Mouse (Mus musculus): ENCODE measurements at regions not wholly inside any gene's neighbourhood (a gene's known extent, or its start where the extent isn't known, plus 50 kb on each side); places are given as distances from the start of the nearest gene placed in this dataset.

GRCm38 (mm10) chr7:136020577-136020976 lies 304.4 kb upstream of the Mki67 start:
- H3K9ac ChIP-seq (replicated peaks; ENCODE audit: low read depth, low read length), result no peak overlapping the region
- H3K36me3 ChIP-seq (ENCODE audit: control insufficient read depth, insufficient read depth, low read length), result no peaks in the 10 kb centered on the region
- H3K9me3 ChIP-seq (ENCODE audit: control insufficient read depth, low read depth, low read length), result no peaks in the 10 kb centered on the region
- no peak for ATAC-seq (ENCODE audit: insufficient number of reproducible peaks, insufficient read depth, low FRiP score, low read depth)
- WGBS, result 58% methylated on average over 7 of the region's 7 CpGs
- H3K4me2 ChIP-seq (replicated peaks; ENCODE audit: low read depth, low read length), result no peak overlapping the region
- H3K27ac ChIP-seq (ENCODE audit: low read length), result no peak overlapping the region
- H3K27me3 ChIP-seq (ENCODE audit: control insufficient read depth, insufficient read depth, low read length), result no peaks in the 10 kb centered on the region
- H3K4me1 ChIP-seq (ENCODE audit: control insufficient read depth, insufficient read depth, low read length), result peaks cover 6% of the 10 kb centered on the region; the same call in 1 of the 2 replicates
- no peak overlapping the region for H3K4me3 ChIP-seq (ENCODE audit: low read depth, low read length)

DNA sequence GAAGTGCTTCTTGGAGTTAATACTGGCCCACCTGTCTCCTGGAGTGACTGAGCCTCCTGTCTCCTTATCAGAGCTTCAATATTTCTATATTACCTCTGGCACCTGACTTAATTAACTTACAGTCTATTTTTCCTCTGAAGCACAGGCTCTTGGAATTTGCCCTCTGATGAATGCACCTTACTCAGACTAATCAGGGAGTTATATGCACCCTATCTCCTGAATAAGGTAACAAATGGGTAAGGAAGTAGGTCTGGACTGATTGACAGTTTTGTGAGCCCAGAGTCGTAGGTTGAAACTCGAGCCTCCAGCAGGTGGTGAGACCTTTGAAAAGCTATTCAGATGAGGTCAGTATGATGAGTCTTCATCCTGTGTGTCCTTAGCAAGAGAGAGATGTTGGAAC lies 304.9 kb upstream of the Mki67 start:
- Histone ChIP-seq H3K4me3 (ENCODE audit: low read depth, low read length) (no peak overlapping the region), H3K4me2 (replicated peaks; ENCODE audit: low read depth, low read length) (no peak overlapping the region), H3K27ac (ENCODE audit: low read length) (no peak overlapping the region), H3K9me3 (ENCODE audit: control insufficient read depth, low read depth, low read length) (no peaks in the 10 kb centered on the region), H3K27me3 (ENCODE audit: control insufficient read depth, insufficient read depth, low read length) (no peaks in the 10 kb centered on the region), H3K9ac (replicated peaks; ENCODE audit: low read depth, low read length) (no peak overlapping the region), H3K36me3 (ENCODE audit: control insufficient read depth, insufficient read depth, low read length) (no peaks in the 10 kb centered on the region), H3K4me1 (ENCODE audit: control insufficient read depth, insufficient read depth, low read length) (peaks cover 6% of the 10 kb centered on the region; the same call in 1 of the 2 replicates)
- ATAC-seq (ENCODE audit: insufficient number of reproducible peaks, insufficient read depth, low FRiP score, low read depth), result no peak
- 47% methylated on average over 2 of the region's 2 CpGs for WGBS

DNA sequence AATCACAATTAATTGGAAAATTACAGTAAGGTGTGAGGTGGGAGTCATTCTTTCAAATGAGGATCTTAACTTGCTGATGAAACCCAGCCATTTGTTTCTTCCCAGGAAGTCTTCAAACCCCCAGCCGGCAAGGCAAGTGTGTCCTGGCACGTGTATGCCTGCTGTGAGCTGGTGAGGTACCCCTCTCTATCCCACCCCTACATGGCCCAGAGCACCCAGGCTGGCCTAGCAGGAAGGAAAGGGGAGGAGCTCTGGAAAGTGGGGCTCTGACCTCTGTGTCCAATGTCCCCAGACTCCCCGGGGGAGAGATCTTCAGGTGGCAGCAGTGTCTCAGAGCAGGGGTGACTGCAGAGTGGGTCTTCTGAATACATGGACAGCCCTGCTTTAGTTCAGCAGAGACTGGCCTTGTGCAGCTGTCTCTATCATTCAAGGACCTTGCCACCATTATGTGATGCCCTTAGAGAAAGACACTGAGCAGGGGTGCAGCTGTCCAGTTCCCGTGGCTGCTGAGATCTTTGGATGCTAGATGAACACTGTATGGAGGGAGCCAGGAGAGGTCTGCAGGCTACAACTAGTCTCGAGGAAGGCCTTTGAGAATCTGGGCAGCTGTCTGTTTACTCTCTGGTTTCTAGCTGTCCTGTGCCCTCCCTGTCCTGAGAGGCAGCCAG lies 306.8 kb upstream of the Mki67 start:
- Histone ChIP-seq H3K27ac (ENCODE audit: low read length) (no peak overlapping the region), H3K9ac (replicated peaks; ENCODE audit: low read depth, low read length) (no peak overlapping the region), H3K27me3 (ENCODE audit: control insufficient read depth, insufficient read depth, low read length) (no peaks in the 10 kb centered on the region), H3K4me1 (ENCODE audit: control insufficient read depth, insufficient read depth, low read length) (peaks cover 6% of the 10 kb centered on the region; the same call in 1 of the 2 replicates), H3K36me3 (ENCODE audit: control insufficient read depth, insufficient read depth, low read length) (no peaks in the 10 kb centered on the region), H3K4me3 (ENCODE audit: low read depth, low read length) (no peak overlapping the region), H3K9me3 (ENCODE audit: control insufficient read depth, low read depth, low read length) (no peaks in the 10 kb centered on the region), H3K4me2 (replicated peaks; ENCODE audit: low read depth, low read length) (no peak overlapping the region)
- WGBS, result 56% methylated on average over 5 of the region's 5 CpGs
- ATAC-seq (ENCODE audit: insufficient number of reproducible peaks, insufficient read depth, low FRiP score, low read depth), result no peak

DNA sequence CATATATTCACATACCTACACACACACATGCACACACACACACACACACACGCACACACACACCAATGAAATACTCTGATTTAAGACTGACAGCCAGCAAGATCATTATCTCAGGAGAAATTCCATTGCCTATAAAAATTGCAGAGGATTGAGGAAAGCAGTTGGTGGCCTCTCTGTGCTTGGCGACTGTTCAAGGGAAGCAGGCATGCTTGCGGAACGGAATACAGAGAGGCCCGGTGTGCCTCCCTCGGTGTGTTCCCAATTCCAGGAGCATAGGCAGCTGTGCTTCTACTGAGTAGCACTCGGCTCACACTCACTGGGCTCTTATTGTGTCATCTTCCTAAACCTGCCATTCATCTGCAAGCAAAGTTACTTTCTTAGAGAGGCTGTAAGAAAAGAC lies 310.3 kb upstream of the Mki67 start:
- WGBS, result 52% methylated on average over 7 of the region's 7 CpGs
- Histone ChIP-seq H3K4me3 (ENCODE audit: low read depth, low read length) (no peak overlapping the region), H3K4me2 (replicated peaks; ENCODE audit: low read depth, low read length) (no peak overlapping the region), H3K27ac (ENCODE audit: low read length) (no peak overlapping the region), H3K4me1 (ENCODE audit: control insufficient read depth, insufficient read depth, low read length) (peaks cover 6% of the 10 kb centered on the region; the same call in 1 of the 2 replicates), H3K9ac (replicated peaks; ENCODE audit: low read depth, low read length) (no peak overlapping the region), H3K27me3 (ENCODE audit: control insufficient read depth, insufficient read depth, low read length) (no peaks in the 10 kb centered on the region), H3K36me3 (ENCODE audit: control insufficient read depth, insufficient read depth, low read length) (no peaks in the 10 kb centered on the region), H3K9me3 (ENCODE audit: control insufficient read depth, low read depth, low read length) (no peaks in the 10 kb centered on the region)
- ATAC-seq (ENCODE audit: insufficient number of reproducible peaks, insufficient read depth, low FRiP score, low read depth), result no peak

DNA sequence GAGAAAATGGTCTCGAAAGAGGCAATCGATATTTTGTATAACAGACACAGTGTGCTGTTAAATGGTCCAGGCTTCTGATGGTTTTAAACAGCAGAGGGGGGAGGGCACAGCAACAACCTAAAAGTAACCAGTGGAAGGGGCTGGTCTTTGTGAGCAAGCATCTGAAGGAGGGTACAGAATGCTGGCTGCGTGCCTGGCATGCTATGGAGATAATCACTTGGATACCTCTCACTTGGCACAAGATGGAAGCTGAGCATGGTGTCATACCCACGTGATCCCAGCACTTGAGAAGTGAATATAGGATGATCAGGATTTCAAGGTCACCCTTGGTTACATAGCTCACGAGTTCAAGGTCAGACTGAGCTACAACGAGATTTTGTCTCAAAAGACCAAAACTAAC lies 315.9 kb upstream of the Mki67 start:
- WGBS, result 83% methylated on average over 6 of the region's 6 CpGs
- H3K4me1 ChIP-seq (ENCODE audit: control insufficient read depth, insufficient read depth, low read length), result no peaks in the 10 kb centered on the region
- no peak for ATAC-seq (ENCODE audit: insufficient number of reproducible peaks, insufficient read depth, low FRiP score, low read depth)
- H3K36me3 ChIP-seq (ENCODE audit: control insufficient read depth, insufficient read depth, low read length), result no peaks in the 10 kb centered on the region
- H3K27ac ChIP-seq (ENCODE audit: low read length), result no peak overlapping the region
- H3K9me3 ChIP-seq (ENCODE audit: control insufficient read depth, low read depth, low read length), result no peaks in the 10 kb centered on the region
- H3K27me3 ChIP-seq (ENCODE audit: control insufficient read depth, insufficient read depth, low read length), result no peaks in the 10 kb centered on the region
- no peak overlapping the region for H3K9ac ChIP-seq (replicated peaks; ENCODE audit: low read depth, low read length)
- H3K4me3 ChIP-seq (ENCODE audit: low read depth, low read length), result no peak overlapping the region
- H3K4me2 ChIP-seq (replicated peaks; ENCODE audit: low read depth, low read length), result no peak overlapping the region

DNA sequence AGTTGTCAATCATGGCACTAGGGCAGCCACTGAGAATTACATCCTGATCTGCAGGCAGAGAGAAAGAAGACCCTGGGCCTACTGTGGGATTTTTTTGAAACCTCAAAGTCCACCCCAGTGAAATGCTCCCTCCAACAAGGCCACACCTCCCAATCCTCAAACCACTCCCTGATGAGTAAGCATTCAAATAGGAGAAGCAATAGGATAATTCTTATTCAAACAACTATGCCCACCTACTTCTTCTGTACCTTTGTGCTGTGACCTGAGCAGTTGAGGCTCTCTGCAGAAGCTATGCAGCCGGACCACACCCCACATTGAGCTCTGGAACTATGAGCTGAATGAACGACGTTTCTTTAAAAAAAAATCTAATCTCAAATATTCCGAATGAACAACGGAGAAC lies 317.4 kb upstream of the Mki67 start:
- H3K4me1 ChIP-seq (ENCODE audit: control insufficient read depth, insufficient read depth, low read length), result no peaks in the 10 kb centered on the region
- H3K9me3 ChIP-seq (ENCODE audit: control insufficient read depth, low read depth, low read length), result no peaks in the 10 kb centered on the region
- no peak overlapping the region for H3K4me3 ChIP-seq (ENCODE audit: low read depth, low read length)
- 68% methylated on average over 5 of the region's 5 CpGs for WGBS
- H3K27me3 ChIP-seq (ENCODE audit: control insufficient read depth, insufficient read depth, low read length), result no peaks in the 10 kb centered on the region
- H3K9ac ChIP-seq (replicated peaks; ENCODE audit: low read depth, low read length), result no peak overlapping the region
- H3K4me2 ChIP-seq (replicated peaks; ENCODE audit: low read depth, low read length), result no peak overlapping the region
- ATAC-seq (ENCODE audit: insufficient number of reproducible peaks, insufficient read depth, low FRiP score, low read depth), result no peak
- H3K27ac ChIP-seq (ENCODE audit: low read length), result no peak overlapping the region
- no peaks in the 10 kb centered on the region for H3K36me3 ChIP-seq (ENCODE audit: control insufficient read depth, insufficient read depth, low read length)

GRCm38 (mm10) chr7:136035735-136036134 lies 319.6 kb upstream of the Mki67 start:
- Histone ChIP-seq H3K4me2 (replicated peaks; ENCODE audit: low read depth, low read length) (no peak overlapping the region), H3K9ac (replicated peaks; ENCODE audit: low read depth, low read length) (no peak overlapping the region), H3K4me1 (ENCODE audit: control insufficient read depth, insufficient read depth, low read length) (no peaks in the 10 kb centered on the region), H3K9me3 (ENCODE audit: control insufficient read depth, low read depth, low read length) (no peaks in the 10 kb centered on the region), H3K4me3 (ENCODE audit: low read depth, low read length) (no peak overlapping the region), H3K27ac (ENCODE audit: low read length) (no peak overlapping the region), H3K36me3 (ENCODE audit: control insufficient read depth, insufficient read depth, low read length) (no peaks in the 10 kb centered on the region), H3K27me3 (ENCODE audit: control insufficient read depth, insufficient read depth, low read length) (no peaks in the 10 kb centered on the region)
- 51% methylated on average over 7 of the region's 7 CpGs for WGBS
- no peak for ATAC-seq (ENCODE audit: insufficient number of reproducible peaks, insufficient read depth, low FRiP score, low read depth)

- H3K9me3 ChIP-seq (ENCODE audit: control insufficient read depth, low read depth, low read length), result no peaks in the 10 kb centered on the region
- 70% methylated on average over 5 of the region's 5 CpGs for WGBS
- H3K4me1 ChIP-seq (ENCODE audit: control insufficient read depth, insufficient read depth, low read length), result no peaks in the 10 kb centered on the region
These were observed 321.9 kb upstream of the Mki67 start for GRCm38 (mm10) chr7:136038072-136038471.

DNA sequence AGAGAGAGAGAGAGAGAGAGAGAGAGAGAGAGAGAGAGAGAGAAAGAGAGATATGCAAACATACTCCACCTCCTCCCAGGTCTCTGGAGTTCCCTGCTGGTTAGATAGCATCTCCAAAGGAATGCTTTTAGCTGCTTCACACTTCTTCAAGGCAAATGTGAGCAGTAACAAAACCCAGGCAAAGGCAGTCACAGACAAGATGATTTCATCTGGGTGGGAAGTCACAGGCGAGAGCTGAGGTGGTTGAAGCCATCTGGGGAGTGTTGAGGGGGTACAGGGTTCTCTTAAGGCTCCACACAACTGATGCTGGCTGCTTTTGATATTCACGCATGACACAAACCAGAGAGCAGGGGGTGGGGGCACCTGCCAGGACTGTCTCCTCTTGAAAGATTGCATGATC lies 322.7 kb upstream of the Mki67 start:
- Histone ChIP-seq H3K27ac (ENCODE audit: low read length) (peak overlapping the region; percentile 16; the same call in 1 of the 2 replicates), H3K4me2 (replicated peaks; ENCODE audit: low read depth, low read length) (no peak overlapping the region), H3K36me3 (ENCODE audit: control insufficient read depth, insufficient read depth, low read length) (no peaks in the 10 kb centered on the region), H3K4me1 (ENCODE audit: control insufficient read depth, insufficient read depth, low read length) (no peaks in the 10 kb centered on the region), H3K4me3 (ENCODE audit: low read depth, low read length) (no peak overlapping the region), H3K9me3 (ENCODE audit: control insufficient read depth, low read depth, low read length) (no peaks in the 10 kb centered on the region), H3K27me3 (ENCODE audit: control insufficient read depth, insufficient read depth, low read length) (no peaks in the 10 kb centered on the region), H3K9ac (replicated peaks; ENCODE audit: low read depth, low read length) (no peak overlapping the region)
- 28% methylated on average over 2 of the region's 2 CpGs for WGBS
- ATAC-seq (ENCODE audit: insufficient number of reproducible peaks, insufficient read depth, low FRiP score, low read depth), result 0 out of 2 replicates have a peak, but pooled peaks have one; percentile 18

More at GRCm38 (mm10) chr7:136038072-136038471, 321.9 kb upstream of the Mki67 start:
- Histone ChIP-seq H3K4me3 (ENCODE audit: low read depth, low read length) (no peak overlapping the region), H3K9ac (replicated peaks; ENCODE audit: low read depth, low read length) (no peak overlapping the region), H3K27me3 (ENCODE audit: control insufficient read depth, insufficient read depth, low read length) (no peaks in the 10 kb centered on the region), H3K27ac (ENCODE audit: low read length) (no peak overlapping the region), H3K36me3 (ENCODE audit: control insufficient read depth, insufficient read depth, low read length) (no peaks in the 10 kb centered on the region), H3K4me2 (replicated peaks; ENCODE audit: low read depth, low read length) (no peak overlapping the region)
- ATAC-seq (ENCODE audit: insufficient number of reproducible peaks, insufficient read depth, low FRiP score, low read depth), result no peak
